Mouse (Mus musculus) MEL (cell line): ENCODE data around the gene Atrip.

Experiments
- BHLHE40 ChIP-seq: IDR thresholded peaks from 2 replicates; pipeline ENCODE4 v1.6.1; 2012; ENCODE audit warnings: low read depth, mild to moderate bottlenecking, inconsistent platforms, low read length, improper control_type of control experiment, borderline replicate concordance
- CHD1 ChIP-seq: IDR thresholded peaks from 2 replicates; pipeline ENCODE4 v1.6.1; 2012; ENCODE audit warnings: low read depth, mild to moderate bottlenecking, inconsistent platforms, low read length, improper control_type of control experiment
- CTCF ChIP-seq, 3 experiments: IDR thresholded peaks in 2 of 3; conservative IDR thresholded peaks in 1 of 3; 2 replicates each; pipeline ENCODE4 v1.5.1; 2011 to 2012; ENCODE audit warnings: low read length in 3 of 3, low read depth in 2 of 3, mild to moderate bottlenecking in 2 of 3, improper control_type of control experiment in 1 of 3, inconsistent platforms in 1 of 3, mixed read lengths in 1 of 3, moderate library complexity in 1 of 3; ENCODE audit not compliant: control insufficient read depth in 1 of 3, insufficient read depth in 1 of 3, poor library complexity in 1 of 3, severe bottlenecking in 1 of 3
- E2F4 ChIP-seq: IDR thresholded peaks from 2 replicates; pipeline ENCODE4 v1.6.1; 2011; ENCODE audit warnings: low read depth, low read length, improper control_type of control experiment, borderline replicate concordance
- MAFK ChIP-seq: IDR thresholded peaks from 2 replicates; pipeline ENCODE4 v1.6.1; 2011; ENCODE audit warnings: low read depth, mild to moderate bottlenecking, low read length, improper control_type of control experiment, borderline replicate concordance
- POLR2A ChIP-seq, 2 experiments: IDR thresholded peaks; 2 replicates each; pipeline ENCODE4 v1.6.1; 2011 to 2012; ENCODE audit warnings: low read length in 2 of 2, mild to moderate bottlenecking in 2 of 2, control low read depth in 1 of 2, improper control_type of control experiment in 1 of 2, low read depth in 1 of 2, moderate library complexity in 1 of 2; ENCODE audit not compliant: control insufficient read depth in 1 of 2, insufficient read depth in 1 of 2, poor library complexity in 1 of 2
- RAD21 ChIP-seq: IDR thresholded peaks from 2 replicates; pipeline ENCODE4 v1.6.1; 2011; ENCODE audit warnings: mild to moderate bottlenecking, low read depth, low read length, improper control_type of control experiment
- USF2 ChIP-seq, 2 experiments: IDR thresholded peaks; 2 replicates each; pipeline ENCODE4 v1.6.1; 2011 to 2012; ENCODE audit warnings: improper control_type of control experiment in 2 of 2, low read length in 2 of 2, borderline replicate concordance in 1 of 2, inconsistent platforms in 1 of 2, low read depth in 1 of 2, mild to moderate bottlenecking in 1 of 2; ENCODE audit not compliant: insufficient read depth in 1 of 2
- ZKSCAN1 ChIP-seq: IDR thresholded peaks from 2 replicates; pipeline ENCODE4 v1.6.1; 2012; ENCODE audit warnings: low read depth, mild to moderate bottlenecking, inconsistent platforms, low read length, improper control_type of control experiment, moderate library complexity

GRCm38 (mm10) chr9:109110240-109110639 is 36.3 kb upstream of the Atrip start:
- TF ChIP-seq CTCF (IDR thresholded peaks at IDR 0.05 in 2 of 3, conservative IDR thresholded peaks at IDR 0.05 in 1 of 3; ENCODE audit: control insufficient read depth in 1 of 3, insufficient read depth in 1 of 3, low read depth in 2 of 3, low read length in 3 of 3, poor library complexity in 1 of 3, severe bottlenecking in 1 of 3): no peak
- TF ChIP-seq USF2 (IDR thresholded peaks at IDR 0.05; ENCODE audit: borderline replicate concordance in 1 of 2, insufficient read depth in 1 of 2, low read depth in 1 of 2, low read length in 2 of 2): no peak
- no peak for TF ChIP-seq CHD1
- TF ChIP-seq E2F4: no peak
- no peak for TF ChIP-seq RAD21
- TF ChIP-seq ZKSCAN1: no peak
- TF ChIP-seq BHLHE40: no peak
- TF ChIP-seq POLR2A (IDR thresholded peaks at IDR 0.05; ENCODE audit: control insufficient read depth in 1 of 2, insufficient read depth in 1 of 2, low read depth in 1 of 2, low read length in 2 of 2, poor library complexity in 1 of 2): no peak
- TF ChIP-seq MAFK: no peak
